Mouse (Mus musculus): ENCODE data around the gene Higd1a.

Higd1a gene

GRCm38 (mm10) chr9:121858153-121858488 is at the start of gene Higd1a:
Gene Higd1a, minus strand, starts transcription at chr9:121858362.
- in situ Hi-C loops (cut with MboI, MseI): loop anchor here in 1 of 2 experiments (25.0 kb wide), 1 partner anchor 1754 kb away; no protein-coding TSS in a partner anchor

DNA sequence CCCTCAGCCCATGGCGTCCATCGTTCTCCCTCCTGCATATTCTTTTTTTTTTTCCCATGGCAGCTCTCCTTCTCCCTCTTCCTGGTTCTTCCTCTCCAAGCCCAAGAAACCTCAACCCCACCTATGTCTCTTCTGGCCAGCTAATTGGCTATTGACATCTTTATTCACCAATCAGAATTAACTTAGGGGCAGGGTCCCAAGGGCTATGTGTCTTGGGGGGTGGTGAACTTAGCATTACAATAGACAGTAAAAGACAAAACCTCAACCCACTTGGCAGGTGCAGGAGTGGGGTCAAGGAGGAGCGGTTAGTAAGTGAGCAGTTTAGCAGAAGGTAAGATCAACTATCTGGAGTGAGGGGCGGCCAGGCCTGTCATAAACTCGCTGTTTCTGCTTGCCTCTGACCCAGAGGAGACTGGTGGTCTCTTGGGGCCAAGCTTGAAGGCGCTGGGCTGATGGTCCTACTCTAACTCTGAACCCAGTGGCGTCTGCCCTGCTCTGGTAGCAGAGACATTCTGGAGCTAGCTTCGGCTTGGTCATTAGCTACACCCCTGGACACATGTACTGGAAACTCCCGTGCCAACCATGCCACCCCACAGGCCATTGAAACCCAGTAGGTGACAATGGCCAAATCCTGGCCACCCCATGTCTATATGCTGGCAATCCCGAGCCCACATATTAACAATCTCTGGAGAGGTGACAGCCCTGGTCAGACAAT is 49.4 kb upstream of the Higd1a start:
- in situ Hi-C loops (cut with MboI, MseI): no loop called here

DNA sequence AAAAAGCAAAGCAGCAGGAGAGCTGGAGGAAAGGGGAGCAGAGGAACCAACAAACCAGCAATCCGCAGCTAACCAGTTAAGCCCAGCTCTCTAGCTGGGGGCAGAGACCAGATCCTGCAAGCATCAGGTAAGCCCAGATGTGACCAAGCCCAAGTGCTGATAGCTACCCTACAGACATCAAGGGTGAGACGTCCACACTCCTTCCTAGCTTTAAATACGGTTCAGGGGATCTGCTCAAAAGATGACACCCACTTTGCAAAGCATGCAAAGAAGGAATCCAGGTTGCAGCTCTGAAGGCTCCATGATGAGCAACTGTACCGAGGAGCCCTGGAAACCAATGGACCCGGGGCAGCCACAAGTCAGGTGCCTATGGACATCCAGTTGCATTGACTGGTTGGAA is 48.3 kb upstream of the Higd1a start:
- in situ Hi-C loops (cut with MboI, MseI): no loop called here

GRCm38 (mm10) chr9:121905556-121906185 is 47.5 kb upstream of the Higd1a start:
- in situ Hi-C loops (cut with MboI, MseI): no loop called here

DNA sequence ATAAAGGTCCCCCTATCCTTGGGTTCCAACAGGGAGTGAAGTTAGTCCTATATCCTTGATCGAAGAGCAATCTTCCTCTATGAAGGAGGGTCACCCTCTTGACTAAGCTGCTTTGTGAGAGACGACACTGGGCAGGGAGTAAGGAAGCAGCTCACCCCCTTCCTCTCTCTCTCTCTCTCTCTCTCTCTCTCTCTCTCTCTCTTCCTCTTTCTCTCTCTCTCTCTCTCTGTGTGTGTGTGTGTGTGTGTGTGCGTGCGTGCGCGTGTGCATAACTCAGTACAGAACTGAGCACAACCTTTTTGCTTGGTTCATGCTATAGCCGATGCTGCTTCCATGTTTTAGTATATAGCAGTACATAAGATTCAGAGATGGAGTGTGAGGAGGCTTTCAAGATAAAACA is 46.8 kb upstream of the Higd1a start:
- in situ Hi-C loops (cut with MboI, MseI): no loop called here

DNA sequence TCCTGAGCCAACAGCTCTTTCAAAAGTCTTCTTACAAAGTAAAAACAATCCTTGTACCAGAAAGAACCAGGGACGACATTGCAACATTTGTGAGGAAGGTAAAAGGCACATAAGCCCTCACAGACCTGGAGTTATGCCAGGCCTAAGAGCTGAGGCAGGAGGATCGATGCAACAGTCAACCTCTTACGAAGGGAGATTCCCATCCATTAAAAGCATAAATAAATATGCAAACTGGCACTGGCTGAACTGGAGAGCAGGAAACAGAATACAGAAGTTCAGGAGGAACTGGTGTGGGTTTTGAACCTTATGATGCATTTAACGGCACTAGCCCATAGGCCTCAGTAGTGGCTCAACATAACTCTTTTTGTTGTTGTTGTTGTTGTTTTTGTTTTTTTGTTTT is 46.2 kb upstream of the Higd1a start:
- in situ Hi-C loops (cut with MboI, MseI): no loop called here

GRCm38 (mm10) chr9:121903476-121904305 is 45.5 kb upstream of the Higd1a start:
- in situ Hi-C loops (cut with MboI, MseI): no loop called here

DNA sequence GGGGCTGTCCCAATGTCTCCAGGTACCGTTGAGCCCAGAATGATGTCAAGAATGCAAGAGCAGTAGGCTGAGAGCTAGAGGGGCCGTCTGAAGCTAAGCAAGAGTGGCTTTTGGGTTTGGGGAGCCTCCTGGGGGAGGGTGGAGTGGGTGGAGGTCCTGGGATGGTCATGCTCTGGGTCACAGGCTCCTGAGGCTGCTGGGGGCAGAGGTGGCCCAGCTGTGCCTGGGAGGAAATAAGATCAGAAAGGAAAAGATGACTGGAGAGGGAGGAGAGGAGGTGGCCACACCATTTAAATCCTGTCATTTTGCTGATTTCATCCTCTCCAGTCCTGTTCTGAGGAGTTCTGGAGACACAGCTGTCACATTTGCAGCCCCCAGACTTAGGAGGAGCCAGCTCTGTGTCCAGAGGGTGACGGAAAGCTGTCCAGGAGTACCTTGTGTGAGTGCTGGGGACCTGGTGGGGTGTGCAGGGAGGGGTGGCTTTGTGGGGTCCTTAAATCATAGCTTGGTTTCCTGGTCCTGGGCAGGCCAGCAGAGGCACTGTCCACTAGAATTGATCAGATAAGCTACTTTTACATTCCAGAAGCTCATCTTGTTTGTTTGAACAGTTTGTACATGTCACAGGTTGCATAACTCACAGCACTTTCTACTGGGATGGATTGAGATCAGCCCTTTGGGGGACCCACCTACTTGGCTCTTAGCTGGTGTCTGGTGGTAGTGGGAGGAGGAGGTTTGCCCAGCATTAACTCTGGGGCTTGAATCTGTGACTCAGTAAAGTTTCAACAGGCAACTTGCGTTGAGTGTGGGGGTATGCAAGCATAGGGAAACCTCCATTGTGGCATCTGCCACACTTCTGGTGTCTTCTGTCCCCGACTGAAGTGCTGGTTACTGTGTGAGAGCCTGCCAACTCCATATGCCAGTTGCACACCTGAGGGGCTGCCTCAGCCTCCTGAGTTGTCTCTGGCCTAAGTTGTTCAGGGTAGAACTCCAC is 43.8 kb upstream of the Higd1a start:
- in situ Hi-C loops (cut with MboI, MseI): no loop called here

DNA sequence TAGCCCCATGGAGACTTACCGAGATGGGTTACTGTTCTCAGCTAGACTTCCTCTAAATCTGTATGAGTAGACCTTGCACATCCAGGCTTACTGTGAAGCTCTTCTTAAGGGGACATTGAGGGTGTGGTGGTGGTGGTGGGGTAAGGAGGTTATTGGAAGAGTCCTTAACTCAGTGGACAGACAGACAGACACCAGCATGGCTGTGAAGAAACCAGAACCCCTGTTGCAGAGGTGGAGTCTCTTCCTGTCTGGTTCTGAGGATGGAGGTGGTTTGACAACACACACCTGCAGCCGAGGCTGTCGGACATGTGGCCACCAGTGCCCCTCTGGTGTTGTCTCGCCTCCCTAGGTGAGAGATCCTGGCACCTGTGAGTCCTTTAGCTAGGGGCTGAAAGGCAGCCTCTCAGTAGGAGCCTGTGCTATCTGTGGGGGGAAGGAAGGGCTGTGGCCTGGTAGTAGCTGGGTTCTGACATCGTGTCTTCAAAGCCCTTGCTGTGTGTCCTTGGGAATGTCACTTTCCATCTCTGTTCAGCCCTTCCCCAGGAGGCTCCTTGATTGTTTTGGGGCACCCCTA is 42.2 kb upstream of the Higd1a start:
- in situ Hi-C loops (cut with MboI, MseI): no loop called here

DNA sequence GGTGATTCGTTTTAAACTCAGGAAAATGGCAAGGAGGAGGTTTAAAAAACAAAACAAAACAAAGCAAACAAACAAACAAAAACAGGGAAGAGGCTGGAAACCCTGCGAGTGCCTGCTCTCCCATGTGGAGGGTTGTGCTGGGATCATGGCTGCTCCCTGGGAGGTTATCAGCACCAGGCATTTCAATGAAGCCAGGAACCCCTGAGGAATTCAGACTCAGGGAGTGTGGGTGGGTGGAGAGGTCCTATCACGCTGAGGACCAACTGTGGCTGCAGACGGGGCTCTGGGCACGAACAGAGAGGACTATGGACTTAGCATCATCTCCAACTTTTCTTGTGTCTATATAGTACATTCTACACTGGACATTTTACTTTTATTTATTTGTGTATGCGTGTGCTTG is 41.1 kb upstream of the Higd1a start:
- in situ Hi-C loops (cut with MboI, MseI): no loop called here

- in situ Hi-C loops (cut with MboI, MseI): no loop called here
Measured at GRCm38 (mm10) chr9:121898245-121898644, 40.1 kb upstream of the Higd1a start, which contains the start of gene Ackr2. Gene Ackr2, plus strand, starts transcription at chr9:121898355.

DNA sequence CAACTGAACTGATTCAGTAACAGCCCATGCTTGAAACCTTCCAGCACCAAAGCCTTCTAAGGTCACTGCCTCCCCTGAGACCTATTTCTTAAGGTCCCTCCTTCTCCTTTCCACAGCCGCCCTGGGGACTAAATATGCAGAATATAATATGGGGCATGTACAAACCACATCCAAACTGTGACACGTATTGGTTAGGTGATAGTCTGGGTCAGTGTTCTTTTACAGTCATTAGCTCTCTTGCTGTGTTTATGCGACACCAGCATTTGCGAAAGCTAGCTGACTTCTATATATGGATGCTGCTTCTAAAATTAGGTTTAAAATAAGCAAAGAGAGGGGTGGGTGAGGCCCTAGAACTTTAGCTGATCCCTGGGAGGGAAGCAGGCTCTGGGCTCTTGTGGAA is 38.7 kb upstream of the Higd1a start:
- in situ Hi-C loops (cut with MboI, MseI): no loop called here

DNA sequence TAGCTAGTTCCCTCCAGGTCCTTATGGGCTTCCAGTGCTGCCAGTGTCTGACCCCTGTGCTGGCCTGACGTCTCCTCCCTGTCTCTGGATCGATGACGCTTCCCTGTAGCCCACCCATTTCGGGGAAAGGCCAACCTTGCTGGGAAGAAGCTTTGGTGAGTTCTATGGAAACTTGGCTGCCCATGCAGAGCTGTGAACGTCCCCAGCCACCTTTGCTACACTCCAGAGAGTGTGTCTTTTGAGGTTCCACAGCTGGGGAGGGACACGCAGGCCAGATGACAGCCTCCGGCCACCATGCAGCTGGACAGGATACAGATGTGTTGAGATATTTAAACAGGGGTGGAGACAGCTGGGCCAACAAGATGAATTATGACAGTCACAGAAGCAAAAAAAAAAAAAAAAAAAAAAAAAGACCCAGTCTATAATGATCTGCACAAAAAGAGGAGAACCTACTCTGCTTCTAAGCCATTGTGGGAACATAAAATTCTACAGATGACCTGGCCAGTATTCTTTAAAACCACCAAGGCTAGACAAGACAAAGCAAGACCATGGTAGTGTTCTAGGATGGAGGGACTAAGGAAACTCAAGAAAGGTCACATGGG is 37.3 kb upstream of the Higd1a start:
- in situ Hi-C loops (cut with MboI, MseI): no loop called here

GRCm38 (mm10) chr9:121894447-121894846 is 36.3 kb upstream of the Higd1a start:
- in situ Hi-C loops (cut with MboI, MseI): no loop called here

GRCm38 (mm10) chr9:121892057-121892687 is 34.0 kb upstream of the Higd1a start:
- in situ Hi-C loops (cut with MboI, MseI): no loop called here

DNA sequence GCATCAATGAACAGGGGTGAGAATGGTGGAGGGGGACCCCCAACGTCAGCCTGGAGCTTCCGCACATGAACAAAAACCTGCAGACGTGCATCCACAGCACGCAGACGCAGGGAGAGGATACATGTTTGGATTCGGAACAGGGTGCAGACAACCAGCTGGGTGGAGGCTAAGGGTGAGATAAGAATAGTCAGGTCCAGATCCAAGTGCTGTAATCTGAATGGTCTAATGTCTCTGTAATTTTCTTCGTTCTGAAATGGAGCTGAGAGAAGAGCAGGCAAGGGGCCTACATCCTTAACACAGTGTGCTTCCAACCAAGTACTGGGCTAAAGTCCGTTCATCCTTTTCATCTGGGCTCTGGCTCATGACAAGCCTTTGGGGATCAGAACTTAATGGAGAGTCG is 33.1 kb upstream of the Higd1a start:
- in situ Hi-C loops (cut with MboI, MseI): no loop called here

DNA sequence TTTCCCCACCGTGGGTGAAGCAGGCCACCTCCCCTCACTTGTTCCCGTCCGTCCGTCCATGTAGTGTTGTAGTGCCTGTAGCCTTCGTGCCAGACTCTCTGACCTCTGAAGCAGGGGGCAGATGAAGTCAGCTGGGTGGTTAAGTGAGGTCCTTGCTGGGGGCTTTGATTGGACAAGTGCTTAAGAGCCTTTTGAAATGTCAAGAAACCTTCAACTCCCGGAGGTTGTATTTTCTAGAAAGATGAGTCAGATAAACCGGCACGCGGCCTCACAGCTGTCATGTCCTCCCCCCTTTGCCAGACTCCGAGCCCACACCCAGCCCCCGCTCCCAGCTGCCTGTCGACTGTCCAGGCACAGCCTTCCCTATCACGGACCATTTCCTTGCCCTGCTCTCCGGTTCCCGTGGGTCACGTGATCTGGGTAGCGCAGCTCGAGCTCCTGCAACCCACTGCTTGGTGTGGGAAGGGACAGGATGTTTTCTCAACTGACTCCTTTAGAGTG is 32.3 kb upstream of the Higd1a start:
- in situ Hi-C loops (cut with MboI, MseI): no loop called here

GRCm38 (mm10) chr9:121889927-121890440 is 31.8 kb upstream of the Higd1a start:
- in situ Hi-C loops (cut with MboI, MseI): no loop called here

DNA sequence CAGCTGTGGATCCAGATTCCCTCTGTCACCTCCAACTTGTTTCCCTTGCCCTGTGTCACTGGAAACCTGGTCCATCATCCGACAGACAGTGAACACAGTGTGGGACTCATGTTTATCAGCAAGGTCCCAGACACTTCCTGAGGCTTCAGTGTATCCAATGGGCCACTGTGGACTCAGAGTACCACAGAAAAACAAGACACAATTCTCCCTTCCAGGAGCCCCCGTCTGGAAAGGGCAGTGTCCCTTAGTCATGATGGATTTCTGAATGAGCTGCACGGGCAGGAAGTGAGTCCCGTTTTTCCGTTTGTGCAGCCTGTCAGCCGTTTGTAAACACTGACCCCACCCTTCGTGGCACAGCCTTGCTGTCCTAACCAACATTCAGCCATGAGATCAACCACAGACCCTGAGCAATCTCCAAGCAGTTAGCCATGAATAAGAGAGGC is 23.9 kb upstream of the Higd1a start:
- in situ Hi-C loops (cut with MboI, MseI): no loop called here

DNA sequence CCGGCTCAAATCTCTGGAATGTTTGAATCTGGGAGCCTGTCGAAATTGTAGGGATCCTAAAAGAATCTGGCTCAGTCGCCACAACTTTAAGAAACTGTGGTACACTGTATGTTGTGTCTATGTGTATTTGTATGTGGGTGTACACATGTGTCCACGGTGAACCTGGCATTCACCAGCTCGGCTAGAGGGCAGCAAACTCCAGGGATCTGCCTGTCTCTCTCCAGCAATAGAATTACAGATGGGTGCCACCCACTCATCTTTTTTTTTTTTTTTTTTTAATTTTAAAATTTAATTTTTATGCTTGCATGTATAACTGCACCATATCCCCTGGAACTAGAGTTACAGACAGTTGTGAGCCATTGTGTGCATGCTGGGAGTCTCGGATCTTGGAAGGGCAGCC is 23.1 kb upstream of the Higd1a start:
- in situ Hi-C loops (cut with MboI, MseI): no loop called here
